Mouse (Mus musculus) embryonic fibroblast, embryonic 13.5 days (primary cell): Measurements from ENCODE around the gene Fads2. TPM values are rescaled to one million over a fixed set of nuclear protein-coding genes. Genes with fewer than 3 reads are reported as not detected.

Experiments
- H3K27ac ChIP-seq: 2 replicates; pipeline ENCODE4 v1.5.1; 2012; ENCODE audit warnings: low read length, control low read depth, inconsistent platforms; ENCODE audit not compliant: insufficient read depth
- H3K4me1 ChIP-seq: 2 replicates; pipeline ENCODE4 v1.6.1; 2011; ENCODE audit warnings: low read length; ENCODE audit not compliant: control insufficient read depth, insufficient read depth
- H3K4me3 ChIP-seq: 2 replicates; pipeline ENCODE4 v1.5.1; 2011; ENCODE audit warnings: mild to moderate bottlenecking, control low read depth, low read length; ENCODE audit not compliant: insufficient read depth
- CTCF ChIP-seq: IDR thresholded peaks from 2 replicates; pipeline ENCODE4 v1.5.1; 2011; ENCODE audit warnings: mild to moderate bottlenecking, control low read depth, low read length, moderate library complexity, borderline replicate concordance; ENCODE audit not compliant: insufficient read depth
- POLR2A ChIP-seq: IDR thresholded peaks from 2 replicates; pipeline ENCODE4 v1.6.1; 2011; ENCODE audit warnings: low read depth, mild to moderate bottlenecking, control low read depth, low read length, moderate library complexity
- polyA plus RNA-seq: library from polyadenylated mRNA; stranded (reverse); fragments of >200 nt; gene quantifications from 2 replicates; pipeline ENCODE4 v1.2.4, GENCODE M21; 2011; ENCODE audit warnings: low read depth; ENCODE audit not compliant: missing spikeins, insufficient read length

The Fads2 gene
- polyA plus RNA-seq, 1 experiment = 86.3 TPM

- no peak for TF ChIP-seq POLR2A
Measured at GRCm38 (mm10) chr19:10046983-10047382, 54.6 kb downstream of the Fads2 start.

GRCm38 (mm10) chr19:10046346-10046745 is 55.2 kb downstream of the Fads2 start:
- Histone ChIP-seq H3K4me3 (no peak overlapping the region), H3K27ac (no peak overlapping the region), H3K4me1 (peaks cover 7% of the 10 kb centered on the region)
- TF ChIP-seq CTCF = no peak
- no peak for TF ChIP-seq POLR2A

More at GRCm38 (mm10) chr19:10046983-10047382, 54.6 kb downstream of the Fads2 start:
- no peak overlapping the region for H3K27ac ChIP-seq
- no peak overlapping the region for H3K4me3 ChIP-seq
- peaks cover 7% of the 10 kb centered on the region for H3K4me1 ChIP-seq

GRCm38 (mm10) chr19:10045707-10046106 is 55.8 kb downstream of the Fads2 start:
- no peak overlapping the region for H3K27ac ChIP-seq
- TF ChIP-seq POLR2A (no peak), CTCF (no peak)
- peaks cover 10% of the 10 kb centered on the region for H3K4me1 ChIP-seq
- H3K4me3 ChIP-seq = no peak overlapping the region

GRCm38 (mm10) chr19:10043643-10044042 is 57.9 kb downstream of the Fads2 start:
- H3K4me1 ChIP-seq = peaks cover 19% of the 10 kb centered on the region
- peak overlapping the region; percentile 84 for H3K4me3 ChIP-seq
- TF ChIP-seq POLR2A (no peak), CTCF (no peak)
- peak overlapping the region; percentile 71 for H3K27ac ChIP-seq

- TF ChIP-seq POLR2A (peak; percentile 10; the same call in 1 of the 2 replicates), CTCF (no peak)
- Histone ChIP-seq H3K27ac (peak overlapping the region; percentile 71), H3K4me3 (peak overlapping the region; percentile 84), H3K4me1 (peaks cover 21% of the 10 kb centered on the region)
Measured at GRCm38 (mm10) chr19:10042816-10043215, 58.7 kb downstream of the Fads2 start.

GRCm38 (mm10) chr19:10042232-10042631 is 59.3 kb downstream of the Fads2 start:
- Histone ChIP-seq H3K27ac (peak overlapping the region; percentile 71), H3K4me3 (peak overlapping the region; percentile 84), H3K4me1 (peaks cover 21% of the 10 kb centered on the region)
- TF ChIP-seq POLR2A (peak; percentile 39; the same call in 1 of the 2 replicates), CTCF (no peak)

- peak within 1 kb of the TSS; percentile 84 for H3K4me3 ChIP-seq
- peak; percentile 90 for TF ChIP-seq POLR2A
- TF ChIP-seq CTCF = no peak
- peaks cover 18% of the 10 kb centered on the region for H3K4me1 ChIP-seq
- peak within 1 kb of the TSS; percentile 71 for H3K27ac ChIP-seq
Measured at GRCm38 (mm10) chr19:10041388-10042148, 60.0 kb downstream of the Fads2 start, which contains the start of gene Fads3. Gene Fads3 (plus strand): TSS chr19:10041569.

GRCm38 (mm10) chr19:10040866-10041387 is 60.6 kb downstream of the Fads2 start:
- Histone ChIP-seq H3K27ac (no peak overlapping the region), H3K4me1 (peaks cover 17% of the 10 kb centered on the region), H3K4me3 (peak overlapping the region; percentile 1; the same call in 1 of the 2 replicates)
- TF ChIP-seq POLR2A = no peak
- no peak for TF ChIP-seq CTCF

GRCm38 (mm10) chr19:10039615-10040014 is 61.9 kb downstream of the Fads2 start:
- no peak overlapping the region for H3K27ac ChIP-seq
- H3K4me1 ChIP-seq = peaks cover 16% of the 10 kb centered on the region
- TF ChIP-seq POLR2A (no peak), CTCF (no peak)

GRCm38 (mm10) chr19:10038910-10039309 is 62.6 kb downstream of the Fads2 start:
- Histone ChIP-seq H3K27ac (no peak overlapping the region), H3K4me3 (no peak overlapping the region), H3K4me1 (peaks cover 14% of the 10 kb centered on the region)
- TF ChIP-seq POLR2A = no peak

More at GRCm38 (mm10) chr19:10039615-10040014, 61.9 kb downstream of the Fads2 start:
- H3K4me3 ChIP-seq = no peak overlapping the region
